Mouse (Mus musculus) heart, postnatal 0 days (tissue): Measurements from ENCODE around the gene Gm17334. TPM values are rescaled to one million over a fixed set of nuclear protein-coding genes. Genes with fewer than 3 reads are reported as not detected.

Source experiments
- ATAC-seq: fragments of 200-750 bp; cut with Nextera tagmentation; 2 replicates; pipeline ENCODE4 v1.8.0; 2017; ENCODE audit warnings: low read depth, moderate number of reproducible peaks, moderate library complexity; ENCODE audit not compliant: insufficient read depth
- DNase-seq: peaks from one replicate; pipeline ENCODE4 v3.0.0-alpha.2; 2016; ENCODE audit warnings: low spot score
- H3K27ac ChIP-seq: fragments of 300-500 bp; sonication (generic); 2 replicates; pipeline ENCODE4 v1.5.1; 2014; ENCODE audit warnings: low read depth, mild to moderate bottlenecking
- H3K27me3 ChIP-seq: fragments of 300-500 bp; sonication (generic); 2 replicates; pipeline ENCODE4 v1.6.1; 2014; ENCODE audit warnings: low read length, mixed read lengths; ENCODE audit not compliant: control insufficient read depth, insufficient read depth
- H3K36me3 ChIP-seq: fragments of 300-500 bp; sonication (generic); replicated peaks from 2 replicates; pipeline ENCODE4 v1.6.1; 2014; ENCODE audit warnings: low read length, mixed read lengths; ENCODE audit not compliant: control insufficient read depth, insufficient read depth
- H3K4me1 ChIP-seq: fragments of 300-500 bp; sonication (generic); 2 replicates; pipeline ENCODE4 v1.6.1; 2014; ENCODE audit warnings: antibody characterized with exemption; ENCODE audit not compliant: control insufficient read depth, insufficient read depth
- H3K4me2 ChIP-seq: fragments of 300-500 bp; sonication (generic); 2 replicates; pipeline ENCODE4 v1.6.1; 2014; ENCODE audit warnings: low read depth, mild to moderate bottlenecking, low read length, moderate library complexity
- H3K4me3 ChIP-seq: fragments of 300-500 bp; sonication (generic); 2 replicates; pipeline ENCODE4 v1.5.1; 2014; ENCODE audit warnings: low read depth, low read length
- H3K9ac ChIP-seq: fragments of 300-500 bp; sonication (generic); replicated peaks from 2 replicates; pipeline ENCODE4 v1.6.1; 2014; ENCODE audit warnings: low read depth, low read length, mixed read lengths
- H3K9me3 ChIP-seq: fragments of 300-500 bp; sonication (generic); replicated peaks from 2 replicates; pipeline ENCODE4 v1.6.1; 2016; ENCODE audit warnings: low read length; ENCODE audit not compliant: control insufficient read depth
- CTCF ChIP-seq: IDR thresholded peaks from 2 replicates; pipeline ENCODE4 v1.5.1; 2016; ENCODE audit warnings: antibody characterized with exemption, control low read depth, low read depth
- EP300 ChIP-seq: IDR thresholded peaks from 2 replicates; pipeline ENCODE4 v1.6.1; 2016; ENCODE audit warnings: antibody characterized with exemption, low read depth
- WGBS: fragments of 180-500 bp; shearing (Covaris S2); extraction: QIAGEN DNeasy Blood & Tissue Kit; methylation state at CpG from one replicate; pipeline ENCODE4 v1.1.7; 2014; 5-methylcytosine and 5-hydroxymethylcytosine counted together
- polyA plus RNA-seq: library from polyadenylated mRNA; unstranded; fragments of >200 nt; fragmentation: Nextera tagmentation; extraction: Ambion mirVana; gene quantifications from 2 replicates; pipeline ENCODE4 v1.2.1, GENCODE M21; 2015
- total RNA-seq: library from RNA; depleted of rRNA; stranded (reverse); fragments of >200 nt; gene quantifications from 2 replicates; pipeline ENCODE4 v1.2.3, GENCODE M21; 2014; ENCODE audit warnings: low replicate concordance

The Gm17334 gene
- total and polyA plus RNA-seq, 2 experiments from 2014 or later = not detected

GRCm38 (mm10) chr11:53810749-53811148 is 37.8 kb upstream of the Gm17334 start:
- no peak overlapping the region for H3K4me3 ChIP-seq
- H3K27ac ChIP-seq = no peak overlapping the region
- no peak overlapping the region for H3K9ac ChIP-seq
- WGBS = 32% methylated on average over 2 of the region's 2 CpGs
- no peaks in the 10 kb centered on the region for H3K36me3 ChIP-seq
- TF ChIP-seq CTCF (no peak), EP300 (no peak)
- no peaks in the 10 kb centered on the region for H3K9me3 ChIP-seq
- H3K4me1 ChIP-seq = peaks cover 6% of the 10 kb centered on the region; the same call in 1 of the 2 replicates
- no peak for DNase-seq
- ATAC-seq = no peak
- no peaks in the 10 kb centered on the region for H3K27me3 ChIP-seq
- H3K4me2 ChIP-seq = no peak overlapping the region

- Histone ChIP-seq H3K27ac (no peak overlapping the region), H3K36me3 (no peaks in the 10 kb centered on the region), H3K4me1 (peaks cover 6% of the 10 kb centered on the region; the same call in 1 of the 2 replicates), H3K4me3 (no peak overlapping the region), H3K9ac (no peak overlapping the region), H3K4me2 (no peak overlapping the region), H3K27me3 (no peaks in the 10 kb centered on the region), H3K9me3 (no peaks in the 10 kb centered on the region)
- no peak for ATAC-seq
- 67% methylated on average over 5 of the region's 5 CpGs for WGBS
- DNase-seq = no peak
- TF ChIP-seq CTCF = no peak
- no peak for TF ChIP-seq EP300
Measured at GRCm38 (mm10) chr11:53810156-53810555, 37.2 kb upstream of the Gm17334 start.

GRCm38 (mm10) chr11:53809354-53809753 is 36.4 kb upstream of the Gm17334 start:
- Histone ChIP-seq H3K9me3 (no peaks in the 10 kb centered on the region), H3K36me3 (no peaks in the 10 kb centered on the region), H3K27me3 (no peaks in the 10 kb centered on the region), H3K4me3 (no peak overlapping the region), H3K9ac (no peak overlapping the region), H3K4me1 (peaks cover 6% of the 10 kb centered on the region; the same call in 1 of the 2 replicates), H3K4me2 (no peak overlapping the region), H3K27ac (no peak overlapping the region)
- ATAC-seq = no peak
- 46% methylated on average over 5 of the region's 5 CpGs for WGBS
- TF ChIP-seq EP300 (no peak), CTCF (no peak)
- no peak for DNase-seq

GRCm38 (mm10) chr11:53805786-53806185 is 32.8 kb upstream of the Gm17334 start:
- Histone ChIP-seq H3K4me3 (no peak overlapping the region), H3K9ac (no peak overlapping the region), H3K36me3 (no peaks in the 10 kb centered on the region), H3K9me3 (no peaks in the 10 kb centered on the region), H3K27ac (no peak overlapping the region), H3K4me2 (no peak overlapping the region), H3K4me1 (no peaks in the 10 kb centered on the region; the same call in 1 of the 2 replicates), H3K27me3 (no peaks in the 10 kb centered on the region)
- DNase-seq (no peak), ATAC-seq (no peak)
- WGBS = 56% methylated on average over 9 of the region's 9 CpGs
- TF ChIP-seq CTCF = no peak
- TF ChIP-seq EP300 = no peak

- Histone ChIP-seq H3K4me1 (no peaks in the 10 kb centered on the region; the same call in 1 of the 2 replicates), H3K27ac (no peak overlapping the region), H3K27me3 (no peaks in the 10 kb centered on the region), H3K9me3 (no peaks in the 10 kb centered on the region), H3K9ac (no peak overlapping the region), H3K4me3 (no peak overlapping the region), H3K36me3 (no peaks in the 10 kb centered on the region), H3K4me2 (no peak overlapping the region)
- DNase-seq = no peak
- 82% methylated on average over 14 of the region's 14 CpGs for WGBS
- TF ChIP-seq CTCF (no peak), EP300 (no peak)
- no peak for ATAC-seq
Measured at GRCm38 (mm10) chr11:53804569-53805344, 31.8 kb upstream of the Gm17334 start.

DNA sequence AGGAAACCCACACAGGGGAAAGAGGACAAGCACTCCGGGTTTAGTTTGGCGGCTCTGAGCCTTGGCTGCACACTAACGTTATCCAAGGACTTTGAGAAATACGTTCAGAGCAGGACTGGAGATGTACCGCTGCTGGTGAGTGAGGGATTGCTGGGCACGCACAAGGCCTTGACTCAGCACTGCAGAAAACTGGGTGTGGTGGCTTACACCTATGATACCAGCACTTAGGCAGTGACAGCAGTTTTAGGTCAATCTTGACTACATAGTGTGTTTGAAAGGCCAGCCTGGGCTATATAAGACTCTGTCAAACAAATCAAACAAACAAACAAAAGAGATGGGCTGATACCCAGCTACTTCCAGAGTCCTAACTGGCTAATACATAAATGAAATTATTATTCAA is 30.5 kb upstream of the Gm17334 start:
- Histone ChIP-seq H3K36me3 (no peaks in the 10 kb centered on the region), H3K4me1 (no peaks in the 10 kb centered on the region; the same call in 1 of the 2 replicates), H3K9ac (no peak overlapping the region), H3K27ac (no peak overlapping the region), H3K4me2 (no peak overlapping the region), H3K27me3 (no peaks in the 10 kb centered on the region), H3K4me3 (no peak overlapping the region), H3K9me3 (no peaks in the 10 kb centered on the region)
- TF ChIP-seq EP300 (no peak), CTCF (no peak)
- 65% methylated on average over 6 of the region's 6 CpGs for WGBS
- no peak for ATAC-seq
- no peak for DNase-seq
